Mouse (Mus musculus): ENCODE measurements around the gene Olfr24.
"Not testable (repeated sequence)": the region's sequence is repeated elsewhere in the genome, so short reads cannot be mapped to it uniquely, and the experiment has no call there.

The Olfr24 gene

GRCm38 (mm10) chr9:18763896-18764295 lies at the start of gene Olfr24:
TSS of gene Olfr24 (minus strand) at chr9:18763996.
- no peak for DNase-seq (ENCODE audit: low read depth in 2 of 2, low spot score in 2 of 2)

- DNase-seq (ENCODE audit: low read depth in 2 of 2, low spot score in 2 of 2): no peak
Measured at GRCm38 (mm10) chr9:18785316-18785715, 21.5 kb upstream of the Olfr24 start.

GRCm38 (mm10) chr9:18779476-18779875 lies 15.7 kb upstream of the Olfr24 start:
- no peak for DNase-seq (ENCODE audit: low read depth in 2 of 2, low spot score in 2 of 2)

GRCm38 (mm10) chr9:18778981-18779380 lies 15.2 kb upstream of the Olfr24 start:
- DNase-seq (ENCODE audit: low read depth in 2 of 2, low spot score in 2 of 2): no peak

- no peak for DNase-seq (ENCODE audit: low read depth in 2 of 2, low spot score in 2 of 2)
Measured at GRCm38 (mm10) chr9:18755595-18755994, 8.2 kb downstream of the Olfr24 start.

GRCm38 (mm10) chr9:18744639-18745038 lies 19.2 kb downstream of the Olfr24 start:
- no peak for DNase-seq (ENCODE audit: low read depth in 2 of 2, low spot score in 2 of 2)

- DNase-seq (ENCODE audit: low read depth in 2 of 2, low spot score in 2 of 2): not testable (repeated sequence)
Measured at GRCm38 (mm10) chr9:18734177-18734576, 29.6 kb downstream of the Olfr24 start.

- no peak for DNase-seq (ENCODE audit: low read depth in 2 of 2, low spot score in 2 of 2)
Measured at GRCm38 (mm10) chr9:18722712-18723099, 41.1 kb downstream of the Olfr24 start.

- DNase-seq (ENCODE audit: low read depth in 2 of 2, low spot score in 2 of 2): no peak
Measured at GRCm38 (mm10) chr9:18721931-18722711, 41.7 kb downstream of the Olfr24 start.

GRCm38 (mm10) chr9:18721011-18721410 lies 42.8 kb downstream of the Olfr24 start:
- no peak for DNase-seq (ENCODE audit: low read depth in 2 of 2, low spot score in 2 of 2)

- DNase-seq (ENCODE audit: low read depth in 2 of 2, low spot score in 2 of 2): no peak
Measured at GRCm38 (mm10) chr9:18705628-18706027, 58.2 kb downstream of the Olfr24 start.

Data from CD8-positive naive resting alpha-beta T cell, adult 2 months (primary cell).